Mouse (Mus musculus): Measurements from ENCODE around the gene Maats1.

Gene Maats1

GRCm38 (mm10) chr16:38295349-38295930 is 46.5 kb downstream of the Maats1 start:
- DNase-seq (ENCODE audit: extremely low read depth, insufficient read length, low spot score), result peak; percentile 11

GRCm38 (mm10) chr16:38294685-38295348 is 47.1 kb downstream of the Maats1 start, which contains the start of gene Nr1i2:
Nr1i2 (minus strand) TSS chr16:38294824.
- DNase-seq (ENCODE audit: extremely low read depth, insufficient read length, low spot score), result no peak

GRCm38 (mm10) chr16:38290151-38290550 is 51.8 kb downstream of the Maats1 start:
- no peak for DNase-seq (ENCODE audit: extremely low read depth, insufficient read length, low spot score)

GRCm38 (mm10) chr16:38288851-38289250 is 53.1 kb downstream of the Maats1 start:
- DNase-seq (ENCODE audit: extremely low read depth, insufficient read length, low spot score), result no peak

- no peak for DNase-seq (ENCODE audit: extremely low read depth, insufficient read length, low spot score)
Observed at GRCm38 (mm10) chr16:38287762-38288161, 54.2 kb downstream of the Maats1 start.

- no peak for DNase-seq (ENCODE audit: extremely low read depth, insufficient read length, low spot score)
Observed at GRCm38 (mm10) chr16:38287357-38287756, 54.6 kb downstream of the Maats1 start.

- DNase-seq (ENCODE audit: extremely low read depth, insufficient read length, low spot score), result no peak
Observed at GRCm38 (mm10) chr16:38286541-38286940, 55.4 kb downstream of the Maats1 start.

- no peak for DNase-seq (ENCODE audit: extremely low read depth, insufficient read length, low spot score)
Observed at GRCm38 (mm10) chr16:38285801-38286200, 56.1 kb downstream of the Maats1 start.

- no peak for DNase-seq (ENCODE audit: extremely low read depth, insufficient read length, low spot score)
Observed at GRCm38 (mm10) chr16:38283300-38283699, 58.6 kb downstream of the Maats1 start.

GRCm38 (mm10) chr16:38282559-38283160 is 59.3 kb downstream of the Maats1 start:
- no peak for DNase-seq (ENCODE audit: extremely low read depth, insufficient read length, low spot score)

GRCm38 (mm10) chr16:38280951-38281350 is 61.0 kb downstream of the Maats1 start:
- no peak for DNase-seq (ENCODE audit: extremely low read depth, insufficient read length, low spot score)

- no peak for DNase-seq (ENCODE audit: extremely low read depth, insufficient read length, low spot score)
Observed at GRCm38 (mm10) chr16:38279794-38280193, 62.1 kb downstream of the Maats1 start.

GRCm38 (mm10) chr16:38274737-38275136 is 67.2 kb downstream of the Maats1 start:
- no peak for DNase-seq (ENCODE audit: extremely low read depth, insufficient read length, low spot score)

GRCm38 (mm10) chr16:38272483-38272882 is 69.5 kb downstream of the Maats1 start:
- DNase-seq (ENCODE audit: extremely low read depth, insufficient read length, low spot score), result no peak

- no peak for DNase-seq (ENCODE audit: extremely low read depth, insufficient read length, low spot score)
Observed at GRCm38 (mm10) chr16:38271601-38272000, 70.3 kb downstream of the Maats1 start.

GRCm38 (mm10) chr16:38255927-38256326 is 86.0 kb downstream of the Maats1 start:
- DNase-seq (ENCODE audit: extremely low read depth, insufficient read length, low spot score), result no peak

- DNase-seq (ENCODE audit: extremely low read depth, insufficient read length, low spot score), result no peak
Observed at GRCm38 (mm10) chr16:38255107-38255506, 86.8 kb downstream of the Maats1 start.

- no peak for DNase-seq (ENCODE audit: extremely low read depth, insufficient read length, low spot score)
Observed at GRCm38 (mm10) chr16:38254001-38254400, 87.9 kb downstream of the Maats1 start.

GRCm38 (mm10) chr16:38250467-38250866 is 91.5 kb downstream of the Maats1 start:
- no peak for DNase-seq (ENCODE audit: extremely low read depth, insufficient read length, low spot score)

- DNase-seq (ENCODE audit: extremely low read depth, insufficient read length, low spot score), result no peak
Observed at GRCm38 (mm10) chr16:38248331-38248961, 93.5 kb downstream of the Maats1 start.
